Mouse (Mus musculus) forebrain, embryonic 10.5 days (tissue): ENCODE results near the gene Nek1. TPM values are rescaled to one million over a fixed set of nuclear protein-coding genes. Genes with fewer than 3 reads are reported as not detected.
A peak's percentile ranks its signal among the peaks of the same experiment; 100 is the strongest.
"Not testable (repeated sequence)": the region's sequence is repeated elsewhere in the genome, so short reads cannot be mapped to it uniquely, and the experiment has no call there.

Source experiments
- DNase-seq: peaks from one replicate; pipeline ENCODE4 v3.0.0-alpha.2; 2017; ENCODE audit warnings: low spot score; ENCODE audit errors: extremely low spot score
- H3K27ac ChIP-seq: fragments of 300-500 bp; sonication (generic); 2 replicates; pipeline ENCODE4 v1.5.1; 2016; ENCODE audit warnings: mild to moderate bottlenecking
- H3K27me3 ChIP-seq: fragments of 300-500 bp; sonication (generic); 2 replicates; pipeline ENCODE4 v1.6.1; 2016; ENCODE audit warnings: mild to moderate bottlenecking; ENCODE audit not compliant: poor library complexity, severe bottlenecking
- H3K36me3 ChIP-seq: fragments of 300-500 bp; sonication (generic); replicated peaks from 2 replicates; pipeline ENCODE4 v1.6.1; 2016; ENCODE audit warnings: mild to moderate bottlenecking, moderate library complexity
- H3K4me1 ChIP-seq: fragments of 300-500 bp; sonication (generic); 2 replicates; pipeline ENCODE4 v1.6.1; 2016
- H3K4me3 ChIP-seq: fragments of 300-500 bp; sonication (generic); 2 replicates; pipeline ENCODE4 v1.5.1; 2016; ENCODE audit warnings: mild to moderate bottlenecking, moderate library complexity
- H3K9me3 ChIP-seq: fragments of 300-500 bp; sonication (generic); 2 replicates; pipeline ENCODE4 v1.6.1; 2016; ENCODE audit warnings: mild to moderate bottlenecking, moderate library complexity
- WGBS: fragments of 180-500 bp; shearing (Covaris S2); methylation state at CpG from one replicate; pipeline ENCODE4 v1.1.7; 2016; 5-methylcytosine and 5-hydroxymethylcytosine counted together
- polyA plus RNA-seq: library from polyadenylated mRNA; unstranded; fragments of >200 nt; fragmentation: Nextera tagmentation; extraction: Ambion mirVana; gene quantifications from 2 replicates; pipeline ENCODE4 v1.2.1, GENCODE M21; 2016

Gene Nek1
- polyA plus RNA-seq, 1 experiment from 2014 or later = 21.0 TPM

GRCm38 (mm10) chr8:60969091-60969490, 23.9 kb upstream of the Nek1 start:
- no peak overlapping the region for H3K27ac ChIP-seq
- WGBS = 38% methylated on average over 2 of the region's 2 CpGs
- no peak for DNase-seq
- no peaks in the 10 kb centered on the region for H3K27me3 ChIP-seq
- H3K4me1 ChIP-seq = peaks cover 21% of the 10 kb centered on the region
- no peaks in the 10 kb centered on the region for H3K36me3 ChIP-seq
- H3K9me3 ChIP-seq = no peaks in the 10 kb centered on the region
- no peak overlapping the region for H3K4me3 ChIP-seq

GRCm38 (mm10) chr8:60971808-60972207, 21.2 kb upstream of the Nek1 start:
- peaks cover 5% of the 10 kb centered on the region; the same call in 1 of the 2 replicates for H3K4me1 ChIP-seq
- no peak for DNase-seq
- H3K9me3 ChIP-seq = no peaks in the 10 kb centered on the region
- 91% methylated on average over 4 of the region's 4 CpGs for WGBS
- H3K4me3 ChIP-seq = no peak overlapping the region
- H3K36me3 ChIP-seq = no peaks in the 10 kb centered on the region
- no peaks in the 10 kb centered on the region for H3K27me3 ChIP-seq
- H3K27ac ChIP-seq = no peak overlapping the region

GRCm38 (mm10) chr8:60973448-60973847, 19.5 kb upstream of the Nek1 start:
- Histone ChIP-seq H3K27ac (no peak overlapping the region), H3K36me3 (no peaks in the 10 kb centered on the region), H3K4me1 (peaks cover 5% of the 10 kb centered on the region; the same call in 1 of the 2 replicates), H3K9me3 (no peaks in the 10 kb centered on the region), H3K4me3 (no peak overlapping the region), H3K27me3 (no peaks in the 10 kb centered on the region)
- no peak for DNase-seq
- WGBS = 84% methylated on average over 2 of the region's 2 CpGs

- 90% methylated on average over 2 of the region's 2 CpGs for WGBS
- Histone ChIP-seq H3K27me3 (no peaks in the 10 kb centered on the region), H3K27ac (no peak overlapping the region), H3K36me3 (no peaks in the 10 kb centered on the region), H3K4me1 (no peaks in the 10 kb centered on the region), H3K4me3 (no peak overlapping the region), H3K9me3 (no peaks in the 10 kb centered on the region)
- no peak for DNase-seq
These were observed 18.2 kb upstream of the Nek1 start for GRCm38 (mm10) chr8:60974837-60975236.

- no peaks in the 10 kb centered on the region for H3K27me3 ChIP-seq
These were observed 16.2 kb upstream of the Nek1 start for GRCm38 (mm10) chr8:60976818-60977217.

GRCm38 (mm10) chr8:60978496-60978895, 14.5 kb upstream of the Nek1 start:
- peaks cover 26% of the 10 kb centered on the region for H3K4me1 ChIP-seq
- no peak overlapping the region for H3K4me3 ChIP-seq
- H3K27me3 ChIP-seq = no peaks in the 10 kb centered on the region
- no peak for DNase-seq
- H3K9me3 ChIP-seq = no peaks in the 10 kb centered on the region
- H3K36me3 ChIP-seq = no peaks in the 10 kb centered on the region
- WGBS = 91% methylated on average over 5 of the region's 5 CpGs
- H3K27ac ChIP-seq = no peak overlapping the region

More at GRCm38 (mm10) chr8:60976818-60977217, 16.2 kb upstream of the Nek1 start:
- no peak for DNase-seq
- Histone ChIP-seq H3K36me3 (no peaks in the 10 kb centered on the region), H3K9me3 (no peaks in the 10 kb centered on the region), H3K4me3 (no peak overlapping the region), H3K27ac (no peak overlapping the region), H3K4me1 (peaks cover 15% of the 10 kb centered on the region)
- WGBS = 86% methylated on average over 9 of the region's 9 CpGs

- DNase-seq = no peak
- WGBS = 55% methylated on average over 1 of the region's 1 CpGs
- H3K4me1 ChIP-seq = peaks cover 30% of the 10 kb centered on the region
These were observed 11.6 kb upstream of the Nek1 start for GRCm38 (mm10) chr8:60981388-60981787.

GRCm38 (mm10) chr8:60982701-60983687, 10.0 kb upstream of the Nek1 start, which contains the start of gene Clcn3:
Gene Clcn3 (minus strand): TSS chr8:60983300.
- peak; percentile 97 for DNase-seq
- WGBS = under 1% methylated on average over 101 of the region's 101 CpGs
- Histone ChIP-seq H3K27me3 (no peaks in the 10 kb centered on the region), H3K4me1 (peaks cover 30% of the 10 kb centered on the region), H3K9me3 (peaks cover 10% of the 10 kb centered on the region; the same call in 1 of the 2 replicates), H3K36me3 (no peaks in the 10 kb centered on the region), H3K27ac (peak within 1 kb of the TSS; percentile 89), H3K4me3 (peak within 1 kb of the TSS; percentile 89)

More at GRCm38 (mm10) chr8:60981388-60981787, 11.6 kb upstream of the Nek1 start:
- H3K4me3 ChIP-seq = peak overlapping the region; percentile 89; the same call in 1 of the 2 replicates
- peaks cover 10% of the 10 kb centered on the region; the same call in 1 of the 2 replicates for H3K9me3 ChIP-seq
- H3K27me3 ChIP-seq = no peaks in the 10 kb centered on the region
- H3K36me3 ChIP-seq = no peaks in the 10 kb centered on the region
- H3K27ac ChIP-seq = no peak overlapping the region

- peak; percentile 46 for DNase-seq
- Histone ChIP-seq H3K4me1 (peaks cover 30% of the 10 kb centered on the region), H3K9me3 (peaks cover 10% of the 10 kb centered on the region; the same call in 1 of the 2 replicates), H3K27ac (peak overlapping the region; percentile 89), H3K27me3 (no peaks in the 10 kb centered on the region), H3K36me3 (no peaks in the 10 kb centered on the region), H3K4me3 (peak overlapping the region; percentile 89)
- 14% methylated on average over 9 of the region's 9 CpGs for WGBS
These were observed 9.3 kb upstream of the Nek1 start for GRCm38 (mm10) chr8:60983688-60984079.

GRCm38 (mm10) chr8:60984260-60985010, 8.6 kb upstream of the Nek1 start:
- H3K27me3 ChIP-seq, H3K27ac ChIP-seq, H3K36me3 ChIP-seq, DNase-seq, H3K4me3 ChIP-seq: not testable (repeated sequence)
- H3K9me3 ChIP-seq = peaks cover 10% of the 10 kb centered on the region; the same call in 1 of the 2 replicates
- WGBS = 92% methylated on average over 17 of the region's 17 CpGs
- peaks cover 30% of the 10 kb centered on the region for H3K4me1 ChIP-seq

- peak overlapping the region; percentile 94 for H3K27ac ChIP-seq
- no peaks in the 10 kb centered on the region for H3K36me3 ChIP-seq
- peak overlapping the region; percentile 84 for H3K4me3 ChIP-seq
- peaks cover 24% of the 10 kb centered on the region for H3K4me1 ChIP-seq
- H3K9me3 ChIP-seq = no peaks in the 10 kb centered on the region
- DNase-seq = no peak
- WGBS = under 1% methylated on average over 16 of the region's 16 CpGs
- H3K27me3 ChIP-seq = no peaks in the 10 kb centered on the region
These were observed 460 bp upstream of the Nek1 start for GRCm38 (mm10) chr8:60992561-60992909.

- no peak for DNase-seq
- WGBS = 8% methylated on average over 12 of the region's 12 CpGs
- H3K27ac ChIP-seq = peak overlapping the region; percentile 94
These were observed 618 bp downstream of the Nek1 start for GRCm38 (mm10) chr8:60993639-60993986.

More at GRCm38 (mm10) chr8:60993639-60993986, 618 bp downstream of the Nek1 start:
- Histone ChIP-seq H3K36me3 (peaks cover 10% of the 10 kb centered on the region), H3K4me1 (peaks cover 24% of the 10 kb centered on the region), H3K4me3 (peak overlapping the region; percentile 84), H3K27me3 (no peaks in the 10 kb centered on the region), H3K9me3 (peaks cover 9% of the 10 kb centered on the region; the same call in 1 of the 2 replicates)
